Mouse (Mus musculus) kidney, adult 2 months (tissue): Measurements from ENCODE around the gene Mrps18c. TPM values are rescaled to one million over a fixed set of nuclear protein-coding genes. Genes with fewer than 3 reads are reported as not detected.

ENCODE experiments used
- DNase-seq: peaks from one replicate; pipeline ENCODE4 v3.0.0; 2021
- H3K27ac ChIP-seq: fragments of 200-500 bp; 2 replicates; pipeline ENCODE4 v1.5.1; 2012; ENCODE audit warnings: low read depth, low read length, control low read depth, inconsistent platforms; ENCODE audit not compliant: insufficient read depth
- H3K27me3 ChIP-seq: fragments of 200-500 bp; replicated peaks from 2 replicates; pipeline ENCODE4 v1.6.1; 2012; ENCODE audit warnings: mild to moderate bottlenecking, moderate library complexity, low read length, inconsistent platforms; ENCODE audit not compliant: control insufficient read depth, insufficient read depth
- H3K36me3 ChIP-seq: fragments of 200-500 bp; 2 replicates; pipeline ENCODE4 v1.6.1; 2012; ENCODE audit warnings: mild to moderate bottlenecking, moderate library complexity, low read length, inconsistent platforms; ENCODE audit not compliant: control insufficient read depth, insufficient read depth
- H3K4me1 ChIP-seq: fragments of 200-500 bp; 2 replicates; pipeline ENCODE4 v1.6.1; 2011; ENCODE audit warnings: low read length; ENCODE audit not compliant: control insufficient read depth, insufficient read depth
- H3K4me3 ChIP-seq: fragments of 200-500 bp; 2 replicates; pipeline ENCODE4 v1.5.1; 2011; ENCODE audit warnings: mild to moderate bottlenecking, low read depth, low read length, control low read depth; ENCODE audit not compliant: insufficient read depth
- CTCF ChIP-seq: fragments of 200-500 bp; conservative IDR thresholded peaks from 2 replicates; pipeline ENCODE4 v1.5.1; 2011; ENCODE audit warnings: low read depth, mild to moderate bottlenecking, control low read depth, low read length, moderate library complexity, mixed read lengths; ENCODE audit not compliant: insufficient read depth, insufficient read length
- POLR2A ChIP-seq: fragments of 200-500 bp; IDR thresholded peaks from one replicate; pipeline ENCODE4 v1.6.1; 2011; ENCODE audit warnings: low read depth, low read length, control low read depth
- WGBS: fragments of 180-500 bp; shearing (Covaris S2); methylation state at CpG from one replicate; pipeline ENCODE4 v1.1.7; 2018; 5-methylcytosine and 5-hydroxymethylcytosine counted together
- polyA plus RNA-seq: library from polyadenylated mRNA; depleted of rRNA; stranded (reverse); fragments of >200 nt; gene quantifications from 2 replicates; pipeline ENCODE4 v1.2.3, GENCODE M21; 2012; rRNA removed

Mrps18c gene
- 25.4 and 57.3 TPM in 2 replicates for polyA plus RNA-seq

- peak; percentile 96 for DNase-seq
- Histone ChIP-seq H3K4me1 (peaks cover 3% of the 10 kb centered on the region; the same call in 1 of the 2 replicates), H3K4me3 (peak within 1 kb of the TSS; percentile 92), H3K36me3 (no peaks in the 10 kb centered on the region; the same call in 1 of the 2 replicates), H3K27ac (no peak within 1 kb of the TSS), H3K27me3 (no peaks in the 10 kb centered on the region)
- TF ChIP-seq POLR2A (peak; percentile 19), CTCF (no peak)
- under 1% methylated on average over 67 of the region's 67 CpGs for WGBS
Observed at GRCm38 (mm10) chr5:100798165-100798860, at the start of gene Mrps18c, which contains the start of gene Helq. TSS of gene Mrps18c (plus strand) at chr5:100798627. TSS of gene Helq (minus strand) at chr5:100798598.

GRCm38 (mm10) chr5:100750617-100751255 lies 47.7 kb upstream of the Mrps18c start:
- H3K4me3 ChIP-seq, result no peak overlapping the region
- no peak overlapping the region for H3K27ac ChIP-seq
- no peak for TF ChIP-seq CTCF
- TF ChIP-seq POLR2A, result no peak
- 76% methylated on average over 10 of the region's 10 CpGs for WGBS
- no peak for DNase-seq
- H3K4me1 ChIP-seq, result no peaks in the 10 kb centered on the region
- H3K36me3 ChIP-seq, result no peaks in the 10 kb centered on the region
- H3K27me3 ChIP-seq, result no peaks in the 10 kb centered on the region

- no peak overlapping the region for H3K27ac ChIP-seq
- no peaks in the 10 kb centered on the region for H3K27me3 ChIP-seq
- H3K4me1 ChIP-seq, result no peaks in the 10 kb centered on the region
- TF ChIP-seq CTCF (no peak), POLR2A (no peak)
- no peak overlapping the region for H3K4me3 ChIP-seq
- no peak for DNase-seq
- WGBS, result 34% methylated on average over 4 of the region's 4 CpGs
- no peaks in the 10 kb centered on the region for H3K36me3 ChIP-seq
Observed at GRCm38 (mm10) chr5:100751655-100752054, 46.8 kb upstream of the Mrps18c start.

- Histone ChIP-seq H3K4me3 (no peak overlapping the region), H3K4me1 (no peaks in the 10 kb centered on the region), H3K36me3 (no peaks in the 10 kb centered on the region), H3K27ac (no peak overlapping the region), H3K27me3 (no peaks in the 10 kb centered on the region)
- 67% methylated on average over 7 of the region's 7 CpGs for WGBS
- no peak for TF ChIP-seq CTCF
- no peak for TF ChIP-seq POLR2A
- DNase-seq, result no peak
Observed at GRCm38 (mm10) chr5:100753407-100753806, 45.0 kb upstream of the Mrps18c start.

- H3K27me3 ChIP-seq, result no peaks in the 10 kb centered on the region
Observed at GRCm38 (mm10) chr5:100758121-100758520, 40.3 kb upstream of the Mrps18c start.

GRCm38 (mm10) chr5:100760049-100760663 lies 38.3 kb upstream of the Mrps18c start:
- Histone ChIP-seq H3K4me3 (no peak overlapping the region), H3K36me3 (no peaks in the 10 kb centered on the region; the same call in 1 of the 2 replicates), H3K27me3 (no peaks in the 10 kb centered on the region), H3K4me1 (no peaks in the 10 kb centered on the region), H3K27ac (no peak overlapping the region)
- TF ChIP-seq POLR2A (no peak), CTCF (no peak)
- 71% methylated on average over 10 of the region's 10 CpGs for WGBS
- DNase-seq, result no peak

More at GRCm38 (mm10) chr5:100758121-100758520, 40.3 kb upstream of the Mrps18c start:
- TF ChIP-seq POLR2A (no peak), CTCF (no peak)
- no peak overlapping the region for H3K27ac ChIP-seq
- DNase-seq, result no peak
- H3K4me3 ChIP-seq, result no peak overlapping the region
- WGBS, result 95% methylated on average over 5 of the region's 5 CpGs
- H3K4me1 ChIP-seq, result no peaks in the 10 kb centered on the region
- H3K36me3 ChIP-seq, result no peaks in the 10 kb centered on the region; the same call in 1 of the 2 replicates

GRCm38 (mm10) chr5:100761736-100762135 lies 36.7 kb upstream of the Mrps18c start:
- Histone ChIP-seq H3K27me3 (no peaks in the 10 kb centered on the region), H3K36me3 (no peaks in the 10 kb centered on the region; the same call in 1 of the 2 replicates), H3K27ac (no peak overlapping the region), H3K4me3 (no peak overlapping the region), H3K4me1 (no peaks in the 10 kb centered on the region)
- TF ChIP-seq CTCF, result no peak
- no peak for TF ChIP-seq POLR2A
- WGBS, result 89% methylated on average over 7 of the region's 7 CpGs
- no peak for DNase-seq
